Mouse (Mus musculus): ENCODE data around the gene Hagh. TPM values are rescaled to one million over a fixed set of nuclear protein-coding genes. Genes with fewer than 3 reads are reported as not detected.

The Hagh gene
- polyA plus RNA-seq, 1 experiment = 352 TPM

DNA sequence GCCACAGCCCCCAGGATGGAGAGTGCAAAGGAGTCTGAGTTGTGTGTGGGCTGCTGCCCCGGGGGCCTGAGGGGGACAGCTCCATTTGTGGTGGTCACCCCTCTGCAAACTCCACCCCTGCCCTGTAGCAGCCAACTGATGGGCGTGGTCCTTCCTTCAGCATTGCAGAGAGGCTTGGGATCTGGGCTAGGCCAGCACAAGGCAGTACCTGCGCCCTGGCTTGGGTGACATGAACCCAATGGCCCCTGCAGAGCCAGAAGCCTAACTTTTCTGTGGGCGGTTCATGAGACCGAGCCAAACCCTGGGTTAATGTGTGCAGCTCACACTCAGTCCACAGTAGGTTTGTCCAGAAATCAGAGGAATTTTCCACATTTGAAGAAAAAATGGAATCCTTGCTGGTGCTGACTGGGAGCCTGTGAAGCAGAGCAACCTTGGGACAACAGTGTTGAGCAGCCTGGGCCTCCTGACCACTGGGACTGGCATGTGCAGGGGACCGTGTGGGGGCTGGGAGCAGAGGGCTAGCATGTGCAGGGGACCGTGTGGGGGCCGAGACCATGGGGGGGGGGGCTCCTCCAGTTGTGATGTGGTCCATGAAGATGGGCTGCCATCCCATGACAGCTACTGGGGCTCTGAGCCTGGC is 18.0 kb downstream of the Hagh start:
- H3K4me1 ChIP-seq (ENCODE audit: control insufficient read depth, insufficient read depth, insufficient read length, low read length) = no peaks in the 10 kb centered on the region
- H3K4me3 ChIP-seq (ENCODE audit: low read depth, low read length) = no peak overlapping the region
- WGBS = 81% methylated on average over 8 of the region's 8 CpGs
- no peak for TF ChIP-seq CTCF (IDR thresholded peaks at IDR 0.05; ENCODE audit: extremely low read depth, insufficient read length, insufficient replicate concordance, low read depth, low read length)
- TF ChIP-seq POLR2A (IDR thresholded peaks at IDR 0.05; ENCODE audit: low read depth, low read length) = no peak
- peaks cover 70% of the 10 kb centered on the region for H3K36me3 ChIP-seq (ENCODE audit: control insufficient read depth, insufficient read depth, low read length)
- H3K27ac ChIP-seq (ENCODE audit: insufficient read depth, low read depth, low read length) = no peak overlapping the region
- H3K27me3 ChIP-seq (ENCODE audit: control insufficient read depth, insufficient read depth, low read length) = no peaks in the 10 kb centered on the region

DNA sequence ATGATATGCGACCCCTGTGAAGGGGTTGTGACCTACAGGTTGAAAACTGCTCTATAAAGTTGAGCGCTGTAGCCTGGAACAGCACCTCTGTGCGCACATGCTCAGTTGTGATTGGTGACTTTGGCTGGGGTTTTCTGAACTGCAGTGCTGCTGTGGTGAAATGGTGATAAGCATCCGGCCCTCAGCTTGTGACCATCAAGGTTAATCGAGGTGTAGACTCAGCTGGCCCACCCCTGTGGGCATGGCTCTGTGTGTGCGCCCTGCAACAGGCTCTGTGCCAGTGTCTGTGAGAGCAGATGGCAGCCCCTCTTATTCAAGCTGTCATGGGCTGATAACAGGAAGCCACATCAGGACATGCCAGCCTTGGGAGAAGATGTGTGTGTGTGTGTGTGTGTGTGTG is 19.0 kb downstream of the Hagh start:
- WGBS = 86% methylated on average over 6 of the region's 6 CpGs
- no peaks in the 10 kb centered on the region for H3K4me1 ChIP-seq (ENCODE audit: control insufficient read depth, insufficient read depth, insufficient read length, low read length)
- H3K27me3 ChIP-seq (ENCODE audit: control insufficient read depth, insufficient read depth, low read length) = no peaks in the 10 kb centered on the region
- H3K4me3 ChIP-seq (ENCODE audit: low read depth, low read length) = no peak overlapping the region
- peaks cover 71% of the 10 kb centered on the region for H3K36me3 ChIP-seq (ENCODE audit: control insufficient read depth, insufficient read depth, low read length)
- H3K27ac ChIP-seq (ENCODE audit: insufficient read depth, low read depth, low read length) = no peak overlapping the region
- TF ChIP-seq CTCF (IDR thresholded peaks at IDR 0.05; ENCODE audit: extremely low read depth, insufficient read length, insufficient replicate concordance, low read depth, low read length) = no peak
- no peak for TF ChIP-seq POLR2A (IDR thresholded peaks at IDR 0.05; ENCODE audit: low read depth, low read length)

DNA sequence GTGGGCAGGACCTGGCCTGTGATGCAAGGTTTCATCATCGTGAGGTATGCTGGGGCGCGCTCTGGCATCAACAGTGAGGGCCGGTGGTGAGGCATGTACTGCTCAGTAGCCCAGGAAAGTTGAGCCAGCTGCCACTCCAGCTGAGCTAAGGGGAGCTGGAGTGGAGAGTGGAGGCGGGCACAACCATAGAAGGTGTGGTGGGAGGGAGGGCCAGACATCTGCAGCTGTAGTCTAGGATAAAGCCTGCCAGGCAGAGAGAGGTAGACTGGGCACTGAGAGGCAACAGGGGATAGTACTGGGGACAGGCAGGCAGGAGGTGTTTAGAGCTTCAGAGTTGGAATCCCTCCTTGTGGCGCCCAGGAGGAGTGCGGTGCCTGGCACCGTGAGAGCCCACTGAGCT is 20.1 kb downstream of the Hagh start:
- no peak for TF ChIP-seq POLR2A (IDR thresholded peaks at IDR 0.05; ENCODE audit: low read depth, low read length)
- TF ChIP-seq CTCF (IDR thresholded peaks at IDR 0.05; ENCODE audit: extremely low read depth, insufficient read length, insufficient replicate concordance, low read depth, low read length) = no peak
- Histone ChIP-seq H3K4me3 (ENCODE audit: low read depth, low read length) (no peak overlapping the region), H3K27ac (ENCODE audit: insufficient read depth, low read depth, low read length) (no peak overlapping the region), H3K4me1 (ENCODE audit: control insufficient read depth, insufficient read depth, insufficient read length, low read length) (no peaks in the 10 kb centered on the region), H3K36me3 (ENCODE audit: control insufficient read depth, insufficient read depth, low read length) (peaks cover 72% of the 10 kb centered on the region), H3K27me3 (ENCODE audit: control insufficient read depth, insufficient read depth, low read length) (no peaks in the 10 kb centered on the region)
- WGBS = 90% methylated on average over 8 of the region's 8 CpGs

DNA sequence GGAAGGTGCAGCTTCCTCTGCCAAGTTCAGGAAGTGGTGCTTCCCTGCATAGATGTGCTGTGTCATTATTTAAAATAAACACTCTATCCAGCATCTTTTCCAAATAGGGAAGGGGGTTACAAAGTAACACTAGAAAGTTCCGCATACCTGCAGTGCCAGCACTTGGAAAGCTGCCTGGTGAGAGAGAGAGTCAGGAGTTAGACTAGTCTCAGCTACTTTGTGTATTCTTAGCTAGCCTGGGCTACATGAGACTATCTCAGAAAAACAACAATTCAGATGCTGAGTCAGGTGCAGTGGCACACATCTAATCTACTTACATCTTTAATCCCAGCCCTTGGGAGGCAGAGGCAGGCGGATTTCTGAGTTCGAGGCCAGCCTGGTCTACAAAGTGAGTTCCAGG is 21.8 kb downstream of the Hagh start:
- H3K27ac ChIP-seq (ENCODE audit: insufficient read depth, low read depth, low read length) = no peak overlapping the region
- H3K4me3 ChIP-seq (ENCODE audit: low read depth, low read length) = no peak overlapping the region
- no peaks in the 10 kb centered on the region for H3K27me3 ChIP-seq (ENCODE audit: control insufficient read depth, insufficient read depth, low read length)
- 99% methylated on average over 3 of the region's 3 CpGs for WGBS
- H3K4me1 ChIP-seq (ENCODE audit: control insufficient read depth, insufficient read depth, insufficient read length, low read length) = no peaks in the 10 kb centered on the region
- TF ChIP-seq CTCF (IDR thresholded peaks at IDR 0.05; ENCODE audit: extremely low read depth, insufficient read length, insufficient replicate concordance, low read depth, low read length) (no peak), POLR2A (IDR thresholded peaks at IDR 0.05; ENCODE audit: low read depth, low read length) (no peak)
- peaks cover 66% of the 10 kb centered on the region for H3K36me3 ChIP-seq (ENCODE audit: control insufficient read depth, insufficient read depth, low read length)

DNA sequence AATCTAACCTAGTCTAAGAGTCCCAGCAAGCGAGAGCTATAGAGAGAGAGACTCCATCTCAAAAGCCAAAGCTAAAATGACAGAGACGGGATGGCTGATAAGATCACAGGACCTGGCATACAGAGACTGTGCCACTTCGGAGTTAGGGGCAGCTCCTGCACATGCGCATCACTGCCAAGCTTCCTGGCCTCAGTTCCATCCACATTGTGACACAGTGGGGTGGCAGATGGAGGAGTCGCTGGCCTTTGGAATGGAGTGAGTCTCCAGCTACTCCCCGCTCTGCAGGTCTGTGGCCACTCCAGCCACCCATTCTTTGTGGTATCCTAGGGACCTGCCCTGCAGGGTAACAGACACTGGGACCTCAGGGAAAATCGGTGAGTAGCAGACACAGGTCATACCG is 25.8 kb downstream of the Hagh start, which contains the start of gene Igfals:
TSS of gene Igfals (plus strand) at position 222 of the 400 bp plus-strand sequence.
- Histone ChIP-seq H3K36me3 (ENCODE audit: control insufficient read depth, insufficient read depth, low read length) (peaks cover 44% of the 10 kb centered on the region), H3K4me1 (ENCODE audit: control insufficient read depth, insufficient read depth, insufficient read length, low read length) (no peaks in the 10 kb centered on the region), H3K4me3 (ENCODE audit: low read depth, low read length) (no peak within 1 kb of the TSS), H3K27me3 (ENCODE audit: control insufficient read depth, insufficient read depth, low read length) (no peaks in the 10 kb centered on the region), H3K27ac (ENCODE audit: insufficient read depth, low read depth, low read length) (no peak within 1 kb of the TSS)
- 95% methylated on average over 8 of the region's 8 CpGs for WGBS
- TF ChIP-seq CTCF (IDR thresholded peaks at IDR 0.05; ENCODE audit: extremely low read depth, insufficient read length, insufficient replicate concordance, low read depth, low read length) (no peak), POLR2A (IDR thresholded peaks at IDR 0.05; ENCODE audit: low read depth, low read length) (no peak)

DNA sequence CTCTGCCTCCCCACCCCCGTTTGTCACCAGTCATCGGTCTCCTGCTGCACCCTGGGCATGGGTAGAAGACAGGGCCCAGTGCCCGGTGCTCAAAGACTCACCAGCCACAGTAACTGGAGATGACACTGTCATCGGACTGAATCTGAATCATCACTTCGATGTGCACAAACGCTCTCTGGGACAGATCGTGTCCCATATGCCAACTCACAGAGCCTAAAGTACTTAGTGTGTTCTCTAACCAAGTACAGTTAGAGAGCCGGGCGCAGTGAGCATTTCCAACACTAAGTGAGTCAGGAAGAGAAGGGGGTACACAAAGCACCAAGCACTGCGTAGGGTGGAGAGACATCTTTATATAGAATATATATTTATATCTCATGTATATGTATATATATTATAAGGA is 28.0 kb downstream of the Hagh start:
- Histone ChIP-seq H3K36me3 (ENCODE audit: control insufficient read depth, insufficient read depth, low read length) (peaks cover 29% of the 10 kb centered on the region), H3K4me3 (ENCODE audit: low read depth, low read length) (no peak overlapping the region), H3K4me1 (ENCODE audit: control insufficient read depth, insufficient read depth, insufficient read length, low read length) (no peaks in the 10 kb centered on the region), H3K27me3 (ENCODE audit: control insufficient read depth, insufficient read depth, low read length) (no peaks in the 10 kb centered on the region), H3K27ac (ENCODE audit: insufficient read depth, low read depth, low read length) (no peak overlapping the region)
- 92% methylated on average over 10 of the region's 10 CpGs for WGBS
- TF ChIP-seq CTCF (IDR thresholded peaks at IDR 0.05; ENCODE audit: extremely low read depth, insufficient read length, insufficient replicate concordance, low read depth, low read length) (no peak), POLR2A (IDR thresholded peaks at IDR 0.05; ENCODE audit: low read depth, low read length) (no peak)

DNA sequence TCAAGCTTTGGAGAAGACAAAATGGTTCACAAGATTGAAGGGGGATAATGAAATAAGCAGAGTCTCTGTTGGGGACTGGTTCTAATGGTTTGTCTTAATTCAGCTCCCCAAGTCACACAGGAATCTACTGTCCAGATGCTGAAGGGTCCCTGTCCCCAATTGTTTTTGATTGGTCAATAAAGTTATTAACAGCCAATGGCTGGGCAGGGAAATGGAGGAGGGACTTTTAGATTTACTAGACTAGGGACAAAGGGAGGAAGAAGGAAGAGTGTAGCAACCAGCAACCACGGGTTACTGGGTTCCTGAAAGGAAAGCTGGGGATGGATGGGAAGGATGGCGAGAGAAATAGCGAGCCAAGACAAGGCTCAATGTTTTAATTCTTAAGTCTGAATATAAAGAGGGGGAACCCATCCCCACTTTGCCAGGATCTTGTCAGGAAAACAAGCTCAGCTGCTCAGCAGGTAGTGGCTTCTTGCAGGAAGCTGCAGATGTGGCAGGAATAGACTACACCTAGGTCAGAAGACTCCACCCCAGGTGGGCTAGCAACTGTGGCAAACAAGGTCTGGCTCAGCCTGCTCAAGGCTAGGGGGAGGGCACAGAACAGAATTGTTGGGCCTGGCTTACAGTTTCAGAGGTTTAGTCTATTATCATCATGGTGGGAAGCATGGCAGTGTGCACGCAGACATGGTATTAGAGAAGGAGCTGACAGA is 33.9 kb downstream of the Hagh start:
- H3K4me1 ChIP-seq (ENCODE audit: control insufficient read depth, insufficient read depth, insufficient read length, low read length) = peaks cover 8% of the 10 kb centered on the region
- no peak for TF ChIP-seq POLR2A (IDR thresholded peaks at IDR 0.05; ENCODE audit: low read depth, low read length)
- no peak for TF ChIP-seq CTCF (IDR thresholded peaks at IDR 0.05; ENCODE audit: extremely low read depth, insufficient read length, insufficient replicate concordance, low read depth, low read length)
- no peak overlapping the region for H3K27ac ChIP-seq (ENCODE audit: insufficient read depth, low read depth, low read length)
- no peak overlapping the region for H3K4me3 ChIP-seq (ENCODE audit: low read depth, low read length)
- no peaks in the 10 kb centered on the region for H3K27me3 ChIP-seq (ENCODE audit: control insufficient read depth, insufficient read depth, low read length)
- H3K36me3 ChIP-seq (ENCODE audit: control insufficient read depth, insufficient read depth, low read length) = no peaks in the 10 kb centered on the region
- 67% methylated on average over 4 of the region's 4 CpGs for WGBS

Measured in small intestine, adult 2 months (tissue).